Mouse (Mus musculus) liver, embryonic 14.5 days (tissue): ENCODE data around the gene Derl3. TPM values are rescaled to one million over a fixed set of nuclear protein-coding genes. Genes with fewer than 3 reads are reported as not detected.

Source experiments
- ATAC-seq: fragments of 200-750 bp; cut with Nextera tagmentation; 2 replicates; pipeline ENCODE4 v1.8.0; 2017; ENCODE audit warnings: moderate number of reproducible peaks, mild to moderate bottlenecking, moderate library complexity; ENCODE audit not compliant: insufficient read depth
- DNase-seq, 3 experiments: peaks; one replicate each; pipeline ENCODE4 v3.0.0-alpha.2; 2012 to 2013; ENCODE audit warnings: low read depth in 3 of 3, low spot score in 3 of 3
- H3K27ac ChIP-seq: fragments of 300-500 bp; sonication (generic); 2 replicates; pipeline ENCODE4 v1.5.1; 2014; ENCODE audit warnings: moderate library complexity, mild to moderate bottlenecking, control low read depth, inconsistent platforms
- H3K27me3 ChIP-seq: fragments of 300-500 bp; sonication (generic); 2 replicates; pipeline ENCODE4 v1.6.1; 2014; ENCODE audit warnings: mild to moderate bottlenecking, low read length, moderate library complexity; ENCODE audit not compliant: control insufficient read depth, insufficient read depth
- H3K36me3 ChIP-seq: fragments of 300-500 bp; sonication (generic); replicated peaks from 2 replicates; pipeline ENCODE4 v1.6.1; 2014; ENCODE audit warnings: low read depth; ENCODE audit not compliant: control insufficient read depth, insufficient read depth
- H3K4me1 ChIP-seq, 2 experiments: fragments of 200-500 bp in 1 of 2; fragments of 300-500 bp in 1 of 2; sonication (generic) in 1 of 2; replicated peaks; 2 replicates each; pipeline ENCODE4 v1.6.1; 2012 to 2014; ENCODE audit warnings: antibody characterized with exemption in 1 of 2, inconsistent platforms in 1 of 2, low read length in 1 of 2; ENCODE audit not compliant: control insufficient read depth in 2 of 2, insufficient read depth in 2 of 2
- H3K4me2 ChIP-seq: fragments of 300-500 bp; sonication (generic); 2 replicates; pipeline ENCODE4 v1.6.1; 2014; ENCODE audit warnings: low read depth, mild to moderate bottlenecking, control low read depth, moderate library complexity
- H3K4me3 ChIP-seq, 2 experiments: fragments of 200-500 bp in 1 of 2; fragments of 300-500 bp in 1 of 2; sonication (generic) in 1 of 2; 2 replicates each; pipeline ENCODE4 v1.5.1; 2012 to 2014; ENCODE audit warnings: low read depth in 2 of 2, low read length in 2 of 2, mild to moderate bottlenecking in 2 of 2, control low read depth in 1 of 2, inconsistent platforms in 1 of 2, moderate library complexity in 1 of 2; ENCODE audit not compliant: insufficient read depth in 1 of 2
- H3K9ac ChIP-seq: fragments of 300-500 bp; sonication (generic); replicated peaks from 2 replicates; pipeline ENCODE4 v1.6.1; 2014; ENCODE audit warnings: mild to moderate bottlenecking, control low read depth, moderate library complexity
- H3K9me3 ChIP-seq: fragments of 300-500 bp; sonication (generic); 2 replicates; pipeline ENCODE4 v1.6.1; 2016; ENCODE audit warnings: low read length, mixed read lengths; ENCODE audit not compliant: control insufficient read depth
- CTCF ChIP-seq: IDR thresholded peaks from 2 replicates; pipeline ENCODE4 v1.5.1; 2016; ENCODE audit warnings: antibody characterized with exemption, low read depth, control low read depth
- EP300 ChIP-seq: IDR thresholded peaks from 2 replicates; pipeline ENCODE4 v1.6.1; 2016; ENCODE audit warnings: antibody characterized with exemption, low read depth
- WGBS: fragments of 180-500 bp; shearing (Covaris S2); extraction: QIAGEN DNeasy Blood & Tissue Kit; methylation state at CpG from one replicate; pipeline ENCODE4 v1.1.7; 2014; ENCODE audit not compliant: insufficient replicate concordance; 5-methylcytosine and 5-hydroxymethylcytosine counted together
- polyA plus RNA-seq, 2 experiments: library from polyadenylated mRNA; depleted of rRNA in 1 of 2; stranded (reverse) in 1 of 2; unstranded in 1 of 2; fragments of >200 nt; fragmentation: Nextera tagmentation in 1 of 2; extraction: Ambion mirVana in 1 of 2; gene quantifications; 2 replicates each; pipeline versions ENCODE4 v1.2.1 to v1.2.3; 2012 to 2014

Gene Derl3
- polyA plus RNA-seq, 2 experiments, result 0.18 to 0.47 TPM

DNA sequence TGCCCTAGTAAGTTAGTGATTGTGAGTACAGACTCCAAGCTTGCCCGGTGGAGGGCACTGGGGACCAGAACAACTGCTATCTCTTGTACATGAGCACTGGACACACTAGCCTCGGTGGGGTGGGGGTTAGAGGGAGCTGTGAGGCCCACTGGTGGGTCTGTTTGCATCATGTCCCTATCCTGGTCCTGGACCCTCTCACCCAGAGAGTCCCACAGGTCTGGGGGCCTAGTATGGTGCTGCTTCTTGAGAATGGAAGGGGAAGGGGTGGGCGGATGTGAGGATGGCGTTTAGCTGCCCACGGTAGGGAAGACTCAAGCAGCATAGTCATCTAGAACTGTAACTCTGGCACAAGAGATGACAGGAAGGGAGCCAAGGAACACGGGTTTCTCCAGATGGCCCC lies 38.4 kb upstream of the Derl3 start:
- no peak overlapping the region for H3K4me3 ChIP-seq
- H3K36me3 ChIP-seq, result 0 out of 2 replicates have a peak, but pooled peaks cover 4% of the 10 kb centered on the region
- H3K9ac ChIP-seq, result no peak overlapping the region
- DNase-seq (no peak), ATAC-seq (no peak)
- H3K4me1 ChIP-seq, result peaks cover 0 to 10% of the 10 kb centered on the region in 2 experiments; a peak in 2 of 4 replicates
- no peaks in the 10 kb centered on the region for H3K9me3 ChIP-seq
- H3K27ac ChIP-seq, result no peak overlapping the region
- TF ChIP-seq EP300 (no peak), CTCF (no peak)
- no peak overlapping the region for H3K4me2 ChIP-seq
- H3K27me3 ChIP-seq, result no peaks in the 10 kb centered on the region
- 74% methylated on average over 6 of the region's 6 CpGs for WGBS

DNA sequence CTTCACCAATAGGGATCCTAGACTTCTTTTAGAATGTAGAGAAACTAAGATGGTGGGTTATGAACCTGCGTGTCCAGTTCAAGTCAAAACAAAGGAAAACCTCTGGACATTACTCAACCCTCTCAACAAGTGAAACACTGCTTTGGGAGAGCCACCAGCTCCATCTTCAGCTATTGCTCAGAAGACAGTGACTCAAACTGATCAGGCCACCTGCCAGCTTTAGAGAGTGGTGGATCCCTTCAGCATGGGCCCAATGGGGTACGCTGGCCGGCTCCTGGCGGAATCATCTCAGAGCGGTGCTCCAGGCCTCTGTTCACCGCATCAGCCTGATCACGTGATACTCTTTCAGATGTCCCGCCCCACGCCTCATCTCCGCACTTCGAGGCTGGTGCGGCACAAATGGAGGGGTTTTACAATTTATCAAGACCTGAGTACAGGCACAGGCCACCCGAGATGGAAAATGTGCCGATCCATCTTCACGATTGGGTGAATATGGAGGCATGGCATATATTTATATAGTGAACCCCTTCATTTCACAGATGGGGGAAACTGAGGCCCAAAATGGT lies 37.7 kb upstream of the Derl3 start:
- Histone ChIP-seq H3K27ac (no peak overlapping the region), H3K27me3 (no peaks in the 10 kb centered on the region), H3K4me2 (no peak overlapping the region), H3K36me3 (0 out of 2 replicates have a peak, but pooled peaks cover 4% of the 10 kb centered on the region), H3K4me3 (no peak overlapping the region), H3K4me1 (peaks cover 3 to 13% of the 10 kb centered on the region in 2 experiments; a peak in 3 of 4 replicates), H3K9me3 (no peaks in the 10 kb centered on the region), H3K9ac (no peak overlapping the region)
- DNase-seq (no peak), ATAC-seq (no peak)
- TF ChIP-seq CTCF (no peak), EP300 (no peak)
- 83% methylated on average over 15 of the region's 15 CpGs for WGBS

DNA sequence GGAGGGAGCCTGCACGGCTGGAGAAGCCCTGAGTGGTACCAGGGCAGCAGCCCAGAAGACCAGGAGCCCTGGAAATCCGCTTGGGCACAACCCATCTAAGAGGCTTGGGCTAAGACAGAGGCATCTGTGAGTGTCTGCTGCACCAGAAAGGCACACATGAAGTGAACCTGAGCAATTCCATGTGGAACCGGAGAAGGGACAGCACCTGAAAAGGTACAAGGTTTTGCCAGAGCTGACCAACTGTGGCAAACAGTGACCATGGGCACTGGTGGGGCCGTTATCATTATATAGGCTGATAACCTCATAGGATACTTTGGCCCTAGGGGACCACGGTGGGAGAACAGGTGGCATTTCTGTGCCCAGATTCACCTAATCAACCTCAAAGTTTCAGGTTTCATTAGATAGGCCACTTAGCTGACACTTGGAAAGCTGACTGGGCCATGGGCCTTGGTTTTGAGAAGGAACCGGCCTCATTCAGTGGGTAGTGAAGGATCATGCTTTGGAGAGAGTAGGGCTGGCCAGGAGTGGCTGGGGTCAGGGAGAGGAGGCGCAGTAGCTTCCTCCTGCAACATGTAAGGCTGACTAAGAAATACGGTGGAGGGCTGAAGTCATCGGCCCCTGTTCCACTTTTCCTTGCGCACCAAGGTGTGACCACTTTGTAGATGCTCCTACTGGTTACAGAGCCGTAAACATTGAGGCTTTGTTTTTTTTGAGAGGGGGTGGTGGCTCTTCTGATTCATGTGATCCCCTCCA lies 36.9 kb upstream of the Derl3 start:
- Histone ChIP-seq H3K27ac (no peak overlapping the region), H3K27me3 (no peaks in the 10 kb centered on the region), H3K9me3 (no peaks in the 10 kb centered on the region), H3K4me2 (no peak overlapping the region), H3K4me1 (peaks cover 3 to 17% of the 10 kb centered on the region in 2 experiments; a peak in 3 of 4 replicates), H3K9ac (no peak overlapping the region), H3K36me3 (0 out of 2 replicates have a peak, but pooled peaks cover 4% of the 10 kb centered on the region), H3K4me3 (no peak overlapping the region)
- 70% methylated on average over 11 of the region's 11 CpGs for WGBS
- DNase-seq (no peak), ATAC-seq (no peak)
- TF ChIP-seq EP300 (no peak), CTCF (no peak)

DNA sequence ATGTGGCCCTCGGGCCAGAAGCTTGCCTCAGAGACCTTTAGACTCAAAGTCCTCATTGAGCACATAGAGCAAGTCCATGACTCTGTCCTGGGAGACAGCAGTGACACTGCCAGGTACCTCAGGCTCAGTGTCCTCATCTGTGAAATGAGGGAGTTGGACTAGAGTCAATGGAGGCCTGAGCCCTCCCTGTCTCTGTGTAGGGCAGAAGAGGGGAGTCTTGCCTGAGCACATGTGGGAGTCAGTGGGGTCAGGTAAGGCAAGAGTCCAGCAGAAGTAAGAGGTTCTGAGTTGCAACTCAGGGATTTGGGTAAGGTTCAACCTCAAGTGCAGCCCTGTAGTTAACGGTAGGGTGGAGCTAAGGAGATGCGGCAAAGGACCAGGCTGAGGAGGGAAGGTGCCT lies 36.2 kb upstream of the Derl3 start:
- H3K27me3 ChIP-seq, result no peaks in the 10 kb centered on the region
- H3K4me2 ChIP-seq, result no peak overlapping the region
- 0 out of 2 replicates have a peak, but pooled peaks cover 4% of the 10 kb centered on the region for H3K36me3 ChIP-seq
- 68% methylated on average over 3 of the region's 3 CpGs for WGBS
- ATAC-seq, result no peak
- no peaks in the 10 kb centered on the region for H3K9me3 ChIP-seq
- no peak overlapping the region for H3K27ac ChIP-seq
- H3K4me3 ChIP-seq, result no peak overlapping the region
- H3K4me1 ChIP-seq, result peaks cover 3 to 17% of the 10 kb centered on the region in 2 experiments; a peak in 3 of 4 replicates
- H3K9ac ChIP-seq, result no peak overlapping the region
- no peak for TF ChIP-seq EP300
- no peak for TF ChIP-seq CTCF
- no peak for DNase-seq

DNA sequence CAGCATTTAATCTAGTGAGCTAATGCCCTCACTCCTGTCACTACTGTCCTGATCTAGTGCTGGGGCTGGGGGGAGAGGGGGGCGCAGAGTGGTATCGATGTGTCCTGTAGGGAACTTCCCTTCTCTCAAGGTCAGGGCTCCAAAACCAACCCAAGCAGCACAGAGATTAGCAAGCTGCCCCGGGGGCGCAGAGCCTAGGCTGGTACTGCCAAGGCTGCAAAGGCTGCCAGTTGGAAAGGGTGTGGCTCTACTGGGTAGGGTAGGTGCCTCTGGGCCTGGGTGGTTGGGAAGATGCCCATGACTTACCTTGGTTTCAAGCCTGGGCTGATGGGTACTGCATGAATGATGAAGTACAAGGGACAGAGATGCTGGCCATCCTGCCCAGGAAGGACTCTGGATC lies 35.6 kb upstream of the Derl3 start:
- TF ChIP-seq CTCF, result no peak
- no peak for TF ChIP-seq EP300
- no peak overlapping the region for H3K27ac ChIP-seq
- ATAC-seq (no peak), DNase-seq (no peak)
- no peaks in the 10 kb centered on the region for H3K27me3 ChIP-seq
- peaks cover 3 to 17% of the 10 kb centered on the region in 2 experiments; a peak in 3 of 4 replicates for H3K4me1 ChIP-seq
- H3K9me3 ChIP-seq, result no peaks in the 10 kb centered on the region
- no peak overlapping the region for H3K4me3 ChIP-seq
- 82% methylated on average over 4 of the region's 4 CpGs for WGBS
- no peak overlapping the region for H3K9ac ChIP-seq
- H3K4me2 ChIP-seq, result no peak overlapping the region
- 0 out of 2 replicates have a peak, but pooled peaks cover 4% of the 10 kb centered on the region for H3K36me3 ChIP-seq
